Mouse (Mus musculus): ENCODE results near the gene Olfr262. TPM values are rescaled to one million over a fixed set of nuclear protein-coding genes. Genes with fewer than 3 reads are reported as not detected.
"Not testable (repeated sequence)": the region's sequence is repeated elsewhere in the genome, so short reads cannot be mapped to it uniquely, and the experiment has no call there.

Gene Olfr262
- not detected in 2 replicates for polyA plus RNA-seq (2015; fragmentation: Nextera tagmentation; extraction: Ambion mirVana)

GRCm38 (mm10) chr19:12241559-12241958 lies at the start of gene Olfr262:
Gene Olfr262, minus strand, starts transcription at chr19:12241659.
- no peak within 1 kb of the TSS for H3K9ac ChIP-seq
- no peaks in the 10 kb centered on the region for H3K27me3 ChIP-seq
- no peak within 1 kb of the TSS for H3K4me3 ChIP-seq
- no peak within 1 kb of the TSS for H3K4me2 ChIP-seq
- no peaks in the 10 kb centered on the region for H3K4me1 ChIP-seq (replicated peaks)
- H3K36me3 ChIP-seq = no peaks in the 10 kb centered on the region
- no peaks in the 10 kb centered on the region for H3K9me3 ChIP-seq
- H3K27ac ChIP-seq (replicated peaks) = no peak within 1 kb of the TSS
- 83% methylated on average over 1 of the region's 1 CpGs for WGBS
- no peak for ATAC-seq (ENCODE audit: low read depth)

- WGBS = 82% methylated on average over 2 of the region's 2 CpGs
- Histone ChIP-seq H3K4me3 (no peak within 1 kb of the TSS), H3K36me3 (no peaks in the 10 kb centered on the region), H3K4me1 (replicated peaks) (no peaks in the 10 kb centered on the region), H3K9ac (no peak within 1 kb of the TSS), H3K27ac (replicated peaks) (no peak within 1 kb of the TSS), H3K4me2 (no peak within 1 kb of the TSS), H3K9me3 (no peaks in the 10 kb centered on the region), H3K27me3 (no peaks in the 10 kb centered on the region)
- no peak for ATAC-seq (ENCODE audit: low read depth)
Measured at GRCm38 (mm10) chr19:12279554-12279953, 38.1 kb upstream of the Olfr262 start, which contains the start of gene Olfr1434. Gene Olfr1434, plus strand, starts transcription at chr19:12279854.

GRCm38 (mm10) chr19:12260732-12261131 lies 19.3 kb upstream of the Olfr262 start, which contains the start of gene Olfr235:
Gene Olfr235, plus strand, starts transcription at chr19:12261032.
- Histone ChIP-seq H3K9ac (no peak within 1 kb of the TSS), H3K36me3 (no peaks in the 10 kb centered on the region), H3K4me2 (no peak within 1 kb of the TSS), H3K9me3 (no peaks in the 10 kb centered on the region), H3K4me3 (no peak within 1 kb of the TSS), H3K27ac (replicated peaks) (no peak within 1 kb of the TSS), H3K4me1 (replicated peaks) (no peaks in the 10 kb centered on the region), H3K27me3 (no peaks in the 10 kb centered on the region)
- WGBS = 71% methylated on average over 1 of the region's 1 CpGs
- no peak for ATAC-seq (ENCODE audit: low read depth)

GRCm38 (mm10) chr19:12232496-12232895 lies 9.0 kb downstream of the Olfr262 start, which contains the start of gene Olfr1432:
Gene Olfr1432, minus strand, starts transcription at chr19:12232596.
- H3K9ac ChIP-seq; H3K9me3 ChIP-seq; H3K27ac ChIP-seq (replicated peaks); H3K4me2 ChIP-seq; H3K4me1 ChIP-seq (replicated peaks); H3K27me3 ChIP-seq; ATAC-seq (ENCODE audit: low read depth); H3K36me3 ChIP-seq; H3K4me3 ChIP-seq: not testable (repeated sequence)

GRCm38 (mm10) chr19:12200334-12200733 lies 41.1 kb downstream of the Olfr262 start, which contains the start of gene Olfr1431:
Gene Olfr1431, plus strand, starts transcription at chr19:12200634.
- no peaks in the 10 kb centered on the region for H3K9me3 ChIP-seq
- H3K4me3 ChIP-seq = no peak within 1 kb of the TSS
- no peaks in the 10 kb centered on the region for H3K4me1 ChIP-seq (replicated peaks)
- no peak within 1 kb of the TSS for H3K4me2 ChIP-seq
- no peak within 1 kb of the TSS for H3K9ac ChIP-seq
- 76% methylated on average over 1 of the region's 1 CpGs for WGBS
- H3K27me3 ChIP-seq = no peaks in the 10 kb centered on the region
- H3K27ac ChIP-seq (replicated peaks) = no peak within 1 kb of the TSS
- H3K36me3 ChIP-seq = no peaks in the 10 kb centered on the region
- ATAC-seq (ENCODE audit: low read depth) = no peak

GRCm38 (mm10) chr19:12199076-12199475 lies 42.4 kb downstream of the Olfr262 start:
- not testable (repeated sequence) for H3K4me3 ChIP-seq; H3K4me2 ChIP-seq; ATAC-seq (ENCODE audit: low read depth); H3K4me1 ChIP-seq (replicated peaks); H3K9me3 ChIP-seq; H3K27ac ChIP-seq (replicated peaks); H3K9ac ChIP-seq; H3K27me3 ChIP-seq; H3K36me3 ChIP-seq
- WGBS = 86% methylated on average over 4 of the region's 4 CpGs

Other genes starting within 250 kb of the Olfr262 start
- not detected in 2 replicates for gene Olfr1423, start 200.3 kb downstream of the Olfr262 start, polyA plus RNA-seq (2015; fragmentation: Nextera tagmentation; extraction: Ambion mirVana)
- not detected in 2 replicates for gene Olfr1424, start 179.0 kb downstream of the Olfr262 start, polyA plus RNA-seq (2015; fragmentation: Nextera tagmentation; extraction: Ambion mirVana)
- not detected in 2 replicates for gene Olfr1425, start 163.9 kb downstream of the Olfr262 start, polyA plus RNA-seq (2015; fragmentation: Nextera tagmentation; extraction: Ambion mirVana)
- not detected in 2 replicates for gene Olfr1426, start 149.6 kb downstream of the Olfr262 start, polyA plus RNA-seq (2015; fragmentation: Nextera tagmentation; extraction: Ambion mirVana)
- not detected in 2 replicates for gene Olfr1427, start 138.3 kb downstream of the Olfr262 start, polyA plus RNA-seq (2015; fragmentation: Nextera tagmentation; extraction: Ambion mirVana)
- gene Olfr1428, start 125.8 kb downstream of the Olfr262 start, polyA plus RNA-seq (2015; fragmentation: Nextera tagmentation; extraction: Ambion mirVana) = not detected in 2 replicates
- not detected in 2 replicates for gene Olfr76, start 118.5 kb downstream of the Olfr262 start, polyA plus RNA-seq (2015; fragmentation: Nextera tagmentation; extraction: Ambion mirVana)
- not detected in 2 replicates for gene Olfr1555-ps1, start 71.5 kb downstream of the Olfr262 start, polyA plus RNA-seq (2015; fragmentation: Nextera tagmentation; extraction: Ambion mirVana)
- not detected in 2 replicates for gene Olfr1431, start 41.0 kb downstream of the Olfr262 start, polyA plus RNA-seq (2015; fragmentation: Nextera tagmentation; extraction: Ambion mirVana)
- not detected in 2 replicates for gene Olfr1432, start 9.1 kb downstream of the Olfr262 start, polyA plus RNA-seq (2015; fragmentation: Nextera tagmentation; extraction: Ambion mirVana)
- gene Olfr235, start 19.4 kb upstream of the Olfr262 start, polyA plus RNA-seq (2015; fragmentation: Nextera tagmentation; extraction: Ambion mirVana) = not detected in 2 replicates
- not detected in 2 replicates for gene Olfr1434, start 38.2 kb upstream of the Olfr262 start, polyA plus RNA-seq (2015; fragmentation: Nextera tagmentation; extraction: Ambion mirVana)
- not detected in 2 replicates for gene Olfr1436, start 57.5 kb upstream of the Olfr262 start, polyA plus RNA-seq (2015; fragmentation: Nextera tagmentation; extraction: Ambion mirVana)
- gene Olfr1437, start 83.4 kb upstream of the Olfr262 start, polyA plus RNA-seq (2015; fragmentation: Nextera tagmentation; extraction: Ambion mirVana) = not detected in 2 replicates
- gene Olfr1438-ps1, start 94.3 kb upstream of the Olfr262 start, polyA plus RNA-seq (2015; fragmentation: Nextera tagmentation; extraction: Ambion mirVana) = not detected in 2 replicates
- not detected in 2 replicates for gene Olfr1440, start 145.6 kb upstream of the Olfr262 start, polyA plus RNA-seq (2015; fragmentation: Nextera tagmentation; extraction: Ambion mirVana)
- not detected in 2 replicates for gene Olfr1441, start 175.8 kb upstream of the Olfr262 start, polyA plus RNA-seq (2015; fragmentation: Nextera tagmentation; extraction: Ambion mirVana)
- gene Pfpl, start 186.2 kb upstream of the Olfr262 start, polyA plus RNA-seq (2015; fragmentation: Nextera tagmentation; extraction: Ambion mirVana) = 0.08 TPM in 1 of 2 replicates, not detected in the other
- gene Mpeg1, start 219.1 kb upstream of the Olfr262 start, polyA plus RNA-seq (2015; fragmentation: Nextera tagmentation; extraction: Ambion mirVana) = 0.54 and 0.89 TPM in 2 replicates

Measured in neural tube, embryonic 13.5 days (tissue).